In genomic region chr6:143167981-143168674, GRCm38 (mm10) we compare ENCODE assay signal across 9 mouse cellular contexts. TPM values are rescaled to one million over a fixed set of nuclear protein-coding genes. Genes with fewer than 3 reads are reported as not detected.
DNase-seq lines count a peak whose midpoint lies in the region; ATAC-seq and TF ChIP-seq lines count a peak whose summit lies in the region.
"Had no signal": no experiment of that assay in that cellular context is flagged by ENCODE, and none has a peak within 500 bp of the region (broad histone marks: within the 10 kb centered on the region; RNA-seq: fewer than 3 reads in every experiment).

No protein-coding gene starts in this region.

- peak; percentile 66 for DNase-seq in 416B (ENCODE audit: low read depth)
- DNase-seq in forebrain, embryonic 14.5 days (ENCODE audit: low spot score): no peak
- no peak for DNase-seq in liver, embryonic 14.5 days (ENCODE audit: low read depth in 3 of 3, low spot score in 3 of 3)
- DNase-seq in retina, embryonic 14.5 days (ENCODE audit: low spot score): no peak
- DNase-seq in right cerebral cortex, postnatal 14 days: no peak
- DNase-seq in layer of hippocampus, postnatal 14 days (ENCODE audit: low spot score in 2 of 2): no peak
- DNase-seq: B cell, adult 2 months had no signal

- H3K36me3 ChIP-seq in erythroblast, embryonic 14.5 days (ENCODE audit: control insufficient read depth): peaks cover 36% of the 10 kb centered on the region
- H3K36me3 ChIP-seq in forebrain, embryonic 14.5 days (ENCODE audit: control insufficient read depth, insufficient read depth, low read length): peaks cover 3% of the 10 kb centered on the region
- H3K36me3 ChIP-seq in liver, embryonic 14.5 days (replicated peaks; ENCODE audit: control insufficient read depth, insufficient read depth, low read depth): peaks cover 10% of the 10 kb centered on the region

- peak overlapping the region; percentile 88 for H3K4me2 ChIP-seq in forebrain, embryonic 14.5 days (ENCODE audit: low read length)
- peak overlapping the region; percentile 87 for H3K4me2 ChIP-seq in liver, embryonic 14.5 days (ENCODE audit: low read depth)

- TF ChIP-seq EP300 in liver, embryonic 14.5 days (IDR thresholded peaks at IDR 0.05; ENCODE audit: low read depth): no peak

- H3K27me3 ChIP-seq in erythroblast, embryonic 14.5 days (ENCODE audit: control insufficient read depth): no peaks in the 10 kb centered on the region
- no peaks in the 10 kb centered on the region for H3K27me3 ChIP-seq in forebrain, embryonic 14.5 days (replicated peaks; ENCODE audit: control insufficient read depth, insufficient read depth, low read length)
- H3K27me3 ChIP-seq in liver, embryonic 14.5 days (ENCODE audit: control insufficient read depth, insufficient read depth, low read length): no peaks in the 10 kb centered on the region

- peak overlapping the region; percentile 90 for H3K9ac ChIP-seq in forebrain, embryonic 14.5 days (ENCODE audit: low read length)
- peak overlapping the region; percentile 81 for H3K9ac ChIP-seq in liver, embryonic 14.5 days (replicated peaks)

- no peaks in the 10 kb centered on the region for H3K9me3 ChIP-seq in erythroblast, embryonic 14.5 days (ENCODE audit: control insufficient read depth, low read length)
- H3K9me3 ChIP-seq in forebrain, embryonic 14.5 days (replicated peaks; ENCODE audit: control insufficient read depth, low read length): no peaks in the 10 kb centered on the region
- H3K9me3 ChIP-seq in liver, embryonic 14.5 days (ENCODE audit: control insufficient read depth, low read length): no peaks in the 10 kb centered on the region

- 29% methylated on average over 6 of the region's 6 CpGs for WGBS in forebrain, embryonic 14.5 days
- 11% methylated on average over 6 of the region's 6 CpGs for whole genome bisulfite sequencing in liver, embryonic 14.5 days (ENCODE audit: insufficient replicate concordance)

- no peak for ATAC-seq in erythroblast, adult 5-6 weeks (replicated peaks; ENCODE audit: low FRiP score, poor library complexity, severe bottlenecking)
- ATAC-seq in forebrain, embryonic 14.5 days: no peak
- ATAC-seq in liver, embryonic 14.5 days (ENCODE audit: insufficient read depth): no peak

- TF ChIP-seq CTCF in liver, embryonic 14.5 days (IDR thresholded peaks at IDR 0.05; ENCODE audit: low read depth): no peak

- peak overlapping the region; percentile 100 for H3K4me3 ChIP-seq in erythroblast, embryonic 14.5 days (replicated peaks)
- peak overlapping the region; percentile 86 for H3K4me3 ChIP-seq in forebrain, embryonic 14.5 days (ENCODE audit: low read depth, low read length)
- H3K4me3 ChIP-seq in liver, embryonic 14.5 days (ENCODE audit: insufficient read depth in 1 of 2, low read depth in 2 of 2, low read length in 2 of 2): peak overlapping the region; percentile 78 to 85

- H3K27ac ChIP-seq in forebrain, embryonic 14.5 days (ENCODE audit: low read depth, low read length): no peak overlapping the region
- H3K27ac ChIP-seq in liver, embryonic 14.5 days: peak overlapping the region; percentile 89

- peaks cover 36% of the 10 kb centered on the region for H3K4me1 ChIP-seq in erythroblast, embryonic 14.5 days (ENCODE audit: control insufficient read depth)
- H3K4me1 ChIP-seq in forebrain, embryonic 14.5 days (ENCODE audit: control insufficient read depth, insufficient read depth, low read length): peaks cover 18% of the 10 kb centered on the region
- peaks cover 15 to 25% of the 10 kb centered on the region in 2 experiments for H3K4me1 ChIP-seq in liver, embryonic 14.5 days (replicated peaks; ENCODE audit: control insufficient read depth in 2 of 2, insufficient read depth in 2 of 2, low read length in 1 of 2)

RNA-seq across cellular contexts. Expression of gene Etnk1, which starts 1.1 kb away (rescaled TPM):
- 0.14 and 0.36 TPM in 2 replicates for polyA plus RNA-seq in erythroblast, embryonic 14.5 days (2012)
- total RNA-seq in erythroblast, adult 5-6 weeks (2015; ENCODE audit: low replicate concordance): 37.8 and 42.1 TPM in 2 replicates
- total RNA-seq in erythroblast, adult 5-6 weeks (2017; ENCODE audit: low replicate concordance): 47.0 and 48.9 TPM in 2 replicates
- 23.5 and 35.9 TPM in 2 replicates for polyA plus RNA-seq in forebrain, embryonic 14.5 days (2014; fragmentation: Nextera tagmentation; extraction: Ambion mirVana)
- 9.8 and 12.1 TPM in 2 replicates for polyA plus RNA-seq in liver, embryonic 14.5 days (2012; rRNA removed)
- 7.5 and 10.7 TPM in 2 replicates for polyA plus RNA-seq in liver, embryonic 14.5 days (2014; fragmentation: Nextera tagmentation; extraction: Ambion mirVana)
- 100 to 1,000 TPM; 149 to 156 TPM for total RNA-seq in layer of hippocampus, postnatal 14 days (2021)
